Mouse (Mus musculus) olfactory bulb, adult 2 months (tissue): Measurements from ENCODE around the gene Mlf2. TPM values are rescaled to one million over a fixed set of nuclear protein-coding genes. Genes with fewer than 3 reads are reported as not detected.

Experiments
- H3K27ac ChIP-seq: fragments of 200-500 bp; 2 replicates; pipeline ENCODE4 v1.5.1; 2012; ENCODE audit warnings: low read depth, low read length; ENCODE audit not compliant: insufficient read depth
- H3K4me1 ChIP-seq: fragments of 200-500 bp; 2 replicates; pipeline ENCODE4 v1.6.1; 2012; ENCODE audit warnings: low read length; ENCODE audit not compliant: control insufficient read depth, insufficient read depth
- H3K4me3 ChIP-seq: fragments of 200-500 bp; 2 replicates; pipeline ENCODE4 v1.5.1; 2012; ENCODE audit warnings: mild to moderate bottlenecking, low read depth, low read length, moderate library complexity; ENCODE audit not compliant: insufficient read depth
- CTCF ChIP-seq: fragments of 200-500 bp; IDR thresholded peaks from 2 replicates; pipeline ENCODE4 v1.5.1; 2012; ENCODE audit warnings: low read depth, mild to moderate bottlenecking, low read length, moderate library complexity; ENCODE audit not compliant: insufficient read depth
- POLR2A ChIP-seq: fragments of 200-500 bp; IDR thresholded peaks from 2 replicates; pipeline ENCODE4 v1.6.1; 2012; ENCODE audit warnings: mild to moderate bottlenecking, low read depth, low read length, moderate library complexity; ENCODE audit not compliant: insufficient read depth
- WGBS: fragments of 180-500 bp; shearing (Covaris S2); methylation state at CpG from one replicate; pipeline ENCODE4 v1.1.7; 2018; 5-methylcytosine and 5-hydroxymethylcytosine counted together
- polyA plus RNA-seq: library from polyadenylated mRNA; stranded (reverse); fragments of >200 nt; gene quantifications from 2 replicates; pipeline ENCODE4 v1.2.4, GENCODE M21; 2012; ENCODE audit warnings: low replicate concordance; ENCODE audit not compliant: missing spikeins, insufficient read depth, insufficient read length

The Mlf2 gene
- polyA plus RNA-seq, 1 experiment, result not detected

GRCm38 (mm10) chr6:124941679-124942078, 10.5 kb downstream of the Mlf2 start:
- Histone ChIP-seq H3K4me3 (no peak overlapping the region), H3K27ac (no peak overlapping the region), H3K4me1 (no peaks in the 10 kb centered on the region)
- no peak for TF ChIP-seq POLR2A
- TF ChIP-seq CTCF, result no peak
- WGBS, result 91% methylated on average over 1 of the region's 1 CpGs

- H3K27ac ChIP-seq, result no peak overlapping the region
- H3K4me1 ChIP-seq, result no peaks in the 10 kb centered on the region
- 89% methylated on average over 3 of the region's 3 CpGs for whole genome bisulfite sequencing
- TF ChIP-seq POLR2A (no peak), CTCF (no peak)
- no peak overlapping the region for H3K4me3 ChIP-seq
Observed at GRCm38 (mm10) chr6:124943526-124943925, 12.3 kb downstream of the Mlf2 start.

DNA sequence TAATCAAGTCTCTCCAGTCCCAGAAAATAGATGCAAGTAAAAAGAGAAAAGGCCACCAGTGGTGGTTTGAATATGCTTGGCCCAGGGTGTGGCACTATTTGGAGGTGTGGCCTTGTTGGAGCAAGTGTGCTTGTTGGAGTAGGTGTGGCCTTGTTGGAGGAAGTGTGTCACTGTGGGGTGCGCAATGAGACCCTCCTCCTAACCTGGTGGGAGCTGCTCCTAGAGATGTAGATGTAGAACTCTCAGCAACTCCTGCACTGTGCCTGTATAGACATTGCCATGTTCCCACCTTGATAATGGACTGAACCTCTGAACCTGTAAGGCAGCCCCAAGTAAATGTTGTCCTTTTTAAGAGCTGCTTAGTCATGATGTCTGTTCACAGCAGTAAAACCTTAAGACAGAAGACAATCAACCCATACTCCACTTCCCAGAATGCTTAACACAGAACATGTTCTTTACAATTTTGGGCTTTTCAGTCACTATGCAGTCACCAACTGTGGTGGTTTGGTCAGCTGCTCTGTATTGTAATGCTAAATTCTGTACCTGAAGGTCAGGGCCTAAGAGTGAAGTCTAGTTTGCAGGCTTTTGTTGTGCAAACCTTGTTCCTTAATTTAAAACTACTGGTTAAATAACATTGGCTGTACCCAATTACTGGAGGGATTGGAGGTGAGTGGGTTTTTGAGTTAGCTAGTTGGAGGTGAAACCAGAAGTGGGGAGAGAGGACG, 23.0 kb downstream of the Mlf2 start:
- Histone ChIP-seq H3K4me3 (no peak overlapping the region), H3K4me1 (no peaks in the 10 kb centered on the region), H3K27ac (no peak overlapping the region)
- 89% methylated on average over 2 of the region's 2 CpGs for WGBS
- TF ChIP-seq POLR2A (no peak), CTCF (no peak)

DNA sequence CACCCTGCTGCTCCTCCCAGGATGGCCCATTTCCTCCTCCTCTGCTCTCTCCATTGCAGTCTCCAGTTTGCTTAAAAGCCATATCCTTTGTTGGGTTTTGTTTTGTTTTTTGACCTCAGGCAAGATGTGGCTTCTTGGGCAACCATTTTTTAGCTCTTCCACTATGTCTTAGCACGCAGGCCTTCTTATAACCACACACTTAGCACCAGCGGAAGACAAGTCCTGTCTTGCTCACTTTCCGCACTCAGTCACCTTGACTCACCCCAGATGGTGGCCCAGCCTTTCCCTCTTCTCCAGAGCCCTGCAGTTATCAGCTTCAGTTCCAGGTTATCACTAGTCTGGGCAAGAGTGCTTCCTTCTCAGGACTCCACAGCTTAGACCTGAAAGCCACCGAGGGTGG, 24.0 kb downstream of the Mlf2 start:
- H3K4me1 ChIP-seq, result no peaks in the 10 kb centered on the region
- 97% methylated on average over 4 of the region's 4 CpGs for WGBS
- no peak for TF ChIP-seq CTCF
- TF ChIP-seq POLR2A, result no peak
- no peak overlapping the region for H3K4me3 ChIP-seq
- H3K27ac ChIP-seq, result no peak overlapping the region

DNA sequence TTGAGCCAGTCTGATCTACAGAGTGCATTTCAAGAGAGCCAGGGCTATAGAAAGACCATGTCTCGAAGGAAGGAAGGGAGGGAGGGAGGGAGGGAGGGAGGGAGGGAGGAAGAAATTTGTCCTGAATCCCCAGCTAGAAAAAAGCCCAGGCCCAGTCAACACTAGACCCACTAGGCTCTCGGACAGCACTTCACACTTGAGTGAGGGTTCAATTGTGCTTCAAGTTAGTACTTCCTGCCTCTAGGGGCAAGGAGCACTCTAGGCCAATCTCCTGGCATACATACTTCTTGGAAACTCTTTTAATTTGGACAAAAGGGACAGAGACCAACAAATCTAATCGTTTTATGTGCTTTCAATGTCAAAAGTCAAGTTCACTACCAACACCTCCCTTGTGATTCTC, 26.9 kb downstream of the Mlf2 start:
- H3K4me1 ChIP-seq, result no peaks in the 10 kb centered on the region
- 93% methylated on average over 3 of the region's 3 CpGs for WGBS
- no peak for TF ChIP-seq CTCF
- no peak for TF ChIP-seq POLR2A

DNA sequence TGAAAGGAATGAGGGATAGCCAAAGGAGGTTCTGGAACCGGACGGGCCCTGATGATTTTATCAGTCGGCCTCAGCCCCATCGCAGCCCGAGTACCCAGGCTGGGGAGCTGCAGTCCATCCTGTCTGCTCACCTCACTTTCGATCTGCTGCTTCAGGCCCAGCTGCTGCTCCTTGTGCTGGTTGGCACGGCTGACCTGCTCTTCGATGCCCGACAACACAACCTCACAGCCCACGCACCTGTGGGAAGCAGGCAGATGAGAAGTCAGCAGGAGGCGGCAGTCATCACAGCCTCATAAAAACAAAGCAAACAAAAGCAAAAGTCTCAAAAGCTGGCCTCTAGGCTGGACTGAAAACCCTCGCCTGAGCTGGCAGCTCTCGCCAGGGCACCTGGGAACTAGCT, 28.8 kb downstream of the Mlf2 start:
- H3K4me3 ChIP-seq, result no peak overlapping the region
- no peak overlapping the region for H3K27ac ChIP-seq
- TF ChIP-seq CTCF, result no peak
- TF ChIP-seq POLR2A, result no peak
- WGBS, result 88% methylated on average over 13 of the region's 13 CpGs
- H3K4me1 ChIP-seq, result peaks cover 5% of the 10 kb centered on the region

More for the DNA sequence above, 26.9 kb downstream of the Mlf2 start:
- Histone ChIP-seq H3K4me3 (no peak overlapping the region), H3K27ac (no peak overlapping the region)

- H3K4me1 ChIP-seq, result peaks cover 6% of the 10 kb centered on the region
- no peak overlapping the region for H3K27ac ChIP-seq
- 95% methylated on average over 12 of the region's 12 CpGs for whole genome bisulfite sequencing
- no peak for TF ChIP-seq POLR2A
- TF ChIP-seq CTCF, result no peak
- H3K4me3 ChIP-seq, result no peak overlapping the region
Observed at GRCm38 (mm10) chr6:124961021-124961420, 29.8 kb downstream of the Mlf2 start.

GRCm38 (mm10) chr6:124964638-124965037, 33.5 kb downstream of the Mlf2 start:
- Histone ChIP-seq H3K4me1 (peaks cover 6% of the 10 kb centered on the region), H3K27ac (no peak overlapping the region), H3K4me3 (peak overlapping the region; percentile 92)
- no peak for TF ChIP-seq CTCF
- TF ChIP-seq POLR2A, result no peak
- 39% methylated on average over 16 of the region's 16 CpGs for WGBS

- H3K4me1 ChIP-seq, result peaks cover 6% of the 10 kb centered on the region
- TF ChIP-seq CTCF, result no peak
- peak; percentile 60 for TF ChIP-seq POLR2A
- peak within 1 kb of the TSS; percentile 92 for H3K4me3 ChIP-seq
- WGBS, result under 1% methylated on average over 68 of the region's 68 CpGs
- H3K27ac ChIP-seq, result peak within 1 kb of the TSS; percentile 92
Observed at GRCm38 (mm10) chr6:124965088-124965719, 34.0 kb downstream of the Mlf2 start, which contains the start of gene Cops7a. Gene Cops7a (minus strand): TSS chr6:124965538.
